Mouse (Mus musculus): ENCODE measurements at regions not wholly inside any gene's neighbourhood (a gene's known extent, or its start where the extent isn't known, plus 50 kb on each side); places are given as distances from the start of the nearest gene placed in this dataset.

- DNase-seq: no peak
Measured at GRCm38 (mm10) chr7:115382876-115383275, 639.4 kb downstream of the Insc start.

DNA sequence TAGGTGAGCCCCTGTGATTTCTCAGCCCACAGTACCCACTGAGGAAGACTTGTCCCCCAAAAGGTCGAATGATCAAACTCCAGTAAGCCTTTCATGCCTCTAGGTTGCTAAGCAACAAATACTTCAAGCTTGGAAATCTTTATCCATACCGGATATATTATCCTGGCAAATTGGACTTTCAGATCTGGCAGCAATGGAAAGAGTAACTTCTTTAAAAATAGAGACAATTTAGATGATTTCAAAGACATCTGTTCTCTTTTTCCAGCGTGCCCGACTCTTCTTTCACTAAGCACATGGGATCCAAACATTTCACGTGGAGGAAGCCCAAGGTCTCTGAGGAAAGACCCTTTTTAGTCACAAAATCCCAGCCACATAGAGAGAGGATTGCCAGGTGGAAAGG is 645.4 kb downstream of the Insc start:
- no peak for DNase-seq

DNA sequence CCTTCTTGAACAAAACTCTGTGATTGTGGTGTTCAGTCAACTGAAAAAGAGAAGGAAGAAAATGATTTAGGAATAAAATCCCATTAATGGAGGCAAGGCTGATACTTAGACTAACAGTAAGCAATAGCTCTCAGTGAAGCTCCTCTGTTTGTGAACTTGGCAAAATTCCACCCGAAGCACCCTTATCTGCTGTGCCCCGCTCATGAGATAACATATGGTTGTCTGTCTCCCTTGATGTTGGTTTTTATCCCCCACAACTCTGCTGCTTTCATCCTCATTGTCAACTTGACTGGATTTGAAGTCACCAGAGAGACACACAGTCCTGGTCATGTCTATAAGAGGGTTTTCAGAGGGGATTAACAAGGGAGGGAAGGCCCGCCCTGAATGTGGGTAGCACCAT is 646.1 kb downstream of the Sox6 start:
- DNase-seq: no peak

DNA sequence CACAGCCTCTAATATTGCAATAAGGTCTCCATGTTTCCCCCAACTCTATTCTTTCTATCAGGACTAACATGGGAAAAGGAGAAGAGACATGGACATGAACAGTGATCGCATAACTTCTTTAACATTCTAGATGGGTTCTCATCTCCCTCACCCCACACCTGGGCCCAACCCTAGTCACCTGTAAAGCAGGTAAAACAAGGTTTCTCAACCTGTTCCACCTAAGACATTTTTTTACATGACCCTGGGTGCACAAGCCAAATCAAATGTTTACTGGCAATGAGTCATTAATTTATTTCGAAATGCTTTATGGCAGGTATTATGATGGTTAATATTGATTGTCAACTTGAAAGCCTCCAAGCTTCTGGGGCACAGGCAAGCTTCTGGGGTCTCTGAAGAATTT is 640.4 kb downstream of the Sox6 start:
- DNase-seq: no peak

GRCm38 (mm10) chr7:115399461-115399860 is 639.1 kb downstream of the Sox6 start:
- no peak for DNase-seq

GRCm38 (mm10) chr7:115407889-115408288 is 630.7 kb downstream of the Sox6 start:
- no peak for DNase-seq

GRCm38 (mm10) chr7:115408915-115409314 is 629.7 kb downstream of the Sox6 start:
- DNase-seq: no peak

GRCm38 (mm10) chr7:115410501-115411230 is 627.9 kb downstream of the Sox6 start:
- DNase-seq: no peak

- peak; percentile 35 for DNase-seq
Measured at GRCm38 (mm10) chr7:115411456-115411855, 627.1 kb downstream of the Sox6 start.

GRCm38 (mm10) chr7:115415147-115415561 is 623.4 kb downstream of the Sox6 start:
- DNase-seq: no peak
